Mouse (Mus musculus) stomach, postnatal 0 days (tissue): ENCODE results near the gene Cwh43.

Experiments used
- CTCF ChIP-seq: IDR thresholded peaks from 2 replicates; pipeline ENCODE4 v1.5.1; 2016; ENCODE audit warnings: antibody characterized with exemption, low read depth, mild to moderate bottlenecking, moderate library complexity
- EP300 ChIP-seq: optimal IDR thresholded peaks from 2 replicates; pipeline ENCODE3; 2016; ENCODE audit warnings: antibody characterized with exemption

- no peak for TF ChIP-seq EP300
- peak; percentile 93 for TF ChIP-seq CTCF
These were observed 26.0 kb upstream of the Cwh43 start for GRCm38 (mm10) chr5:73379908-73380307.
